Mouse (Mus musculus): Measurements from ENCODE around the gene Plekhg2. TPM values are rescaled to one million over a fixed set of nuclear protein-coding genes. Genes with fewer than 3 reads are reported as not detected.

Plekhg2 gene
- polyA plus RNA-seq, 1 experiment = 20.4 TPM

- no peak for DNase-seq (ENCODE audit: low read depth, low spot score)
- 0% methylated on average over 4 of the region's 4 CpGs for WGBS
Observed at GRCm38 (mm10) chr7:28344637-28345036, 27.8 kb downstream of the Plekhg2 start.

- no peak for DNase-seq (ENCODE audit: low read depth, low spot score)
- 16% methylated on average over 7 of the region's 7 CpGs for WGBS
Observed at GRCm38 (mm10) chr7:28341381-28341780, 31.0 kb downstream of the Plekhg2 start.

- no peak for DNase-seq (ENCODE audit: low read depth, low spot score)
- WGBS = 41% methylated on average over 19 of the region's 19 CpGs
Observed at GRCm38 (mm10) chr7:28339213-28339917, 33.0 kb downstream of the Plekhg2 start.

- DNase-seq (ENCODE audit: low read depth, low spot score) = peak; percentile 99
- under 1% methylated on average over 77 of the region's 77 CpGs for WGBS
Observed at GRCm38 (mm10) chr7:28338108-28338998, 34.0 kb downstream of the Plekhg2 start, which contains the start of gene Supt5. TSS of gene Supt5 (minus strand) at chr7:28338746.

GRCm38 (mm10) chr7:28335471-28335870 is 36.9 kb downstream of the Plekhg2 start:
- DNase-seq (ENCODE audit: low read depth, low spot score) = no peak
- 79% methylated on average over 2 of the region's 2 CpGs for WGBS

- no peak for DNase-seq (ENCODE audit: low read depth, low spot score)
- 67% methylated on average over 4 of the region's 4 CpGs for WGBS
Observed at GRCm38 (mm10) chr7:28334534-28334933, 37.9 kb downstream of the Plekhg2 start.

GRCm38 (mm10) chr7:28328260-28328659 is 44.1 kb downstream of the Plekhg2 start:
- WGBS = 97% methylated on average over 2 of the region's 2 CpGs

GRCm38 (mm10) chr7:28326457-28326856 is 45.9 kb downstream of the Plekhg2 start:
- 83% methylated on average over 4 of the region's 4 CpGs for WGBS

More at GRCm38 (mm10) chr7:28328260-28328659, 44.1 kb downstream of the Plekhg2 start:
- DNase-seq (ENCODE audit: low read depth, low spot score) = no peak

GRCm38 (mm10) chr7:28325293-28325692 is 47.1 kb downstream of the Plekhg2 start:
- DNase-seq (ENCODE audit: low read depth, low spot score) = no peak
- 97% methylated on average over 8 of the region's 8 CpGs for WGBS

More at GRCm38 (mm10) chr7:28326457-28326856, 45.9 kb downstream of the Plekhg2 start:
- DNase-seq (ENCODE audit: low read depth, low spot score) = no peak

- no peak for DNase-seq (ENCODE audit: low read depth, low spot score)
- 89% methylated on average over 15 of the region's 15 CpGs for WGBS
Observed at GRCm38 (mm10) chr7:28321974-28322720, 50.3 kb downstream of the Plekhg2 start.

GRCm38 (mm10) chr7:28318714-28319113 is 53.7 kb downstream of the Plekhg2 start:
- whole genome bisulfite sequencing = 92% methylated on average over 17 of the region's 17 CpGs
- no peak for DNase-seq (ENCODE audit: low read depth, low spot score)

GRCm38 (mm10) chr7:28318036-28318435 is 54.4 kb downstream of the Plekhg2 start:
- WGBS = 86% methylated on average over 3 of the region's 3 CpGs

GRCm38 (mm10) chr7:28311926-28312543 is 60.4 kb downstream of the Plekhg2 start, which contains the start of gene Timm50:
TSS of gene Timm50 (minus strand) at chr7:28312072.
- under 1% methylated on average over 45 of the region's 45 CpGs for WGBS
- peak; percentile 90 for DNase-seq (ENCODE audit: low read depth, low spot score)

More at GRCm38 (mm10) chr7:28318036-28318435, 54.4 kb downstream of the Plekhg2 start:
- DNase-seq (ENCODE audit: low read depth, low spot score) = no peak

- 3% methylated on average over 35 of the region's 35 CpGs for WGBS
- no peak for DNase-seq (ENCODE audit: low read depth, low spot score)
Observed at GRCm38 (mm10) chr7:28311151-28311925, 61.1 kb downstream of the Plekhg2 start.

GRCm38 (mm10) chr7:28309737-28310136 is 62.7 kb downstream of the Plekhg2 start:
- WGBS = 69% methylated on average over 9 of the region's 9 CpGs
- no peak for DNase-seq (ENCODE audit: low read depth, low spot score)
